ENCODE assay signal across 34 mouse cellular contexts in genomic region chr1:130998321-130998720, GRCm38 (mm10). TPM values are rescaled to one million over a fixed set of nuclear protein-coding genes. Genes with fewer than 3 reads are reported as not detected.
DNase-seq lines count a peak whose midpoint lies in the region; TF ChIP-seq lines count a peak whose summit lies in the region.
"Had no signal": no experiment of that assay in that cellular context is flagged by ENCODE, and none has a peak within 500 bp of the region (broad histone marks: within the 10 kb centered on the region; RNA-seq: fewer than 3 reads in every experiment).

No protein-coding gene starts in this region.

- no peaks in the 10 kb centered on the region for H3K27me3 ChIP-seq in heart, adult 2 months (ENCODE audit: control insufficient read depth, insufficient read depth, low read length)
- H3K27me3 ChIP-seq: heart, embryonic 12.5 days; kidney, embryonic 15.5 days; neural tube, embryonic 12.5 days had no signal

- no peak for TF ChIP-seq POLR2A in heart, adult 2 months (IDR thresholded peaks at IDR 0.05; ENCODE audit: insufficient read depth, low read depth, low read length)

- H3K36me3 ChIP-seq in heart, adult 2 months (ENCODE audit: control insufficient read depth, insufficient read depth, low read length): no peaks in the 10 kb centered on the region
- H3K36me3 ChIP-seq: forebrain, embryonic 10.5 days; heart, embryonic 12.5 days; kidney, embryonic 15.5 days; limb, embryonic 10.5 days; neural tube, embryonic 12.5 days had no signal

- DNase-seq in frontal cortex, postnatal 36 days (ENCODE audit: low spot score in 2 of 2): peak; percentile 7 to 23
- DNase-seq in frontal cortex, postnatal 25 days (ENCODE audit: low spot score in 2 of 2): no peak
- DNase-seq in right cerebral cortex, adult 18-20 months: peak; percentile 31
- no peak for DNase-seq in right cerebral cortex, postnatal 14 days
- peak; percentile 32 to 33 for DNase-seq in layer of hippocampus, adult 2 months (ENCODE audit: low spot score in 2 of 2)
- DNase-seq in left cerebral cortex, postnatal 25 days (ENCODE audit: low spot score in 2 of 2): peak; percentile 14 to 62
- no peak for DNase-seq in heart, adult 2 months
- no peak for DNase-seq in heart, postnatal 4 days
- DNase-seq: adrenal gland, postnatal 14 days; cerebellum, adult 11 months; cerebellum, postnatal 10 days; forebrain, postnatal 0 days; heart, postnatal 10 days; kidney, adult 11 months; kidney, postnatal 4 days; lung, postnatal 4 days; midbrain, embryonic 14.5 days; thymus, adult 18-20 months; thymus, postnatal 4 days had no signal

- no peak overlapping the region for H3K9ac ChIP-seq in heart, adult 2 months (ENCODE audit: low read depth, low read length)
- H3K9ac ChIP-seq: forebrain, postnatal 0 days; heart, embryonic 12.5 days; kidney, embryonic 15.5 days; neural tube, embryonic 12.5 days had no signal

- 87% methylated on average over 10 of the region's 10 CpGs for WGBS in heart, adult 2 months

- TF ChIP-seq CTCF in layer of hippocampus, adult 2 months (conservative IDR thresholded peaks at IDR 0.05): no peak
- TF ChIP-seq CTCF in heart, adult 2 months (IDR thresholded peaks at IDR 0.05): no peak

- intact Hi-C loops in left cerebral cortex, postnatal 25 days (cut with DNase I): no loop called here
- intact Hi-C loops in heart, adult 2 months (cut with DNase I): no loop called here

- H3K79me2 ChIP-seq in heart, adult 2 months (replicated peaks; ENCODE audit: control insufficient read depth, insufficient read depth, low read length): no peaks in the 10 kb centered on the region

- no peak overlapping the region for H3K27ac ChIP-seq in layer of hippocampus, adult 2 months
- H3K27ac ChIP-seq in heart, adult 2 months: no peak overlapping the region
- H3K27ac ChIP-seq: forebrain, embryonic 10.5 days; kidney, embryonic 15.5 days; limb, embryonic 10.5 days; neural tube, embryonic 12.5 days had no signal

- no peak for TF ChIP-seq EP300 in heart, adult 2 months (IDR thresholded peaks at IDR 0.05; ENCODE audit: insufficient read depth, low read depth, low read length)

- peaks cover 4% of the 10 kb centered on the region; the same call in 1 of the 2 replicates for H3K4me1 ChIP-seq in heart, adult 2 months (ENCODE audit: control insufficient read depth, insufficient read depth, low read length)
- H3K4me1 ChIP-seq: neural tube, embryonic 12.5 days had no signal

- no peak overlapping the region for H3K4me3 ChIP-seq in layer of hippocampus, adult 2 months
- H3K4me3 ChIP-seq in heart, adult 2 months: no peak overlapping the region
- H3K4me3 ChIP-seq: forebrain, embryonic 10.5 days; heart, embryonic 12.5 days; kidney, embryonic 15.5 days; limb, embryonic 10.5 days; neural tube, embryonic 12.5 days had no signal

RNA-seq across cellular contexts. Expression of gene Il10, which starts 21.3 kb away (rescaled TPM):
- not detected for total RNA-seq in layer of hippocampus, adult 2 months (2021)
- total RNA-seq in left cerebral cortex, postnatal 25 days (2021): not detected
- not detected for total RNA-seq in heart, adult 2 months (2021)
- polyA plus RNA-seq in heart, adult 2 months (2012; rRNA removed): not detected in 2 replicates
- total RNA-seq in heart, postnatal 4 days (2021): not detected
- total RNA-seq: adrenal gland, postnatal 14 days; forebrain, postnatal 0 days; gastrocnemius, adult 8-10 months; heart, postnatal 10 days; megakaryocyte-erythroid progenitor cell, adult 5-6 weeks had no signal
- polyA plus RNA-seq: cortical plate, adult 2 months; embryonic facial prominence, embryonic 11.5 days; forebrain, embryonic 10.5 days; forebrain, postnatal 0 days; gonadal fat pad, adult 2 months; heart, embryonic 12.5 days; hindbrain, embryonic 11.5 days; kidney, embryonic 15.5 days; limb, embryonic 10.5 days; liver, adult 2 months; liver, embryonic 16.5 days; lung, embryonic 16.5 days; midbrain, embryonic 14.5 days; neural tube, embryonic 12.5 days; small intestine, adult 2 months had no signal

RNA-seq across cellular contexts. Expression of gene Il19, which starts 58.4 kb away (rescaled TPM):
- not detected for total RNA-seq in layer of hippocampus, adult 2 months (2021)
- total RNA-seq in left cerebral cortex, postnatal 25 days (2021): not detected
- total RNA-seq in heart, adult 2 months (2021): not detected
- not detected in 2 replicates for polyA plus RNA-seq in heart, adult 2 months (2012; rRNA removed)
- not detected for total RNA-seq in heart, postnatal 4 days (2021)
- total RNA-seq: adrenal gland, postnatal 14 days; forebrain, postnatal 0 days; heart, postnatal 10 days; liver, adult 2 months; megakaryocyte-erythroid progenitor cell, adult 5-6 weeks had no signal
- polyA plus RNA-seq: cortical plate, adult 2 months; forebrain, embryonic 10.5 days; forebrain, postnatal 0 days; gonadal fat pad, adult 2 months; heart, embryonic 12.5 days; hindbrain, embryonic 11.5 days; liver, adult 2 months; liver, embryonic 16.5 days; lung, embryonic 16.5 days; midbrain, embryonic 14.5 days; neural tube, embryonic 12.5 days; small intestine, adult 2 months had no signal

Comparison
In these comparisons a context has a peak if more than half of its experiments do, and no peak if none do; other contexts are left out.
1. DNase-seq: peak in frontal cortex, postnatal 36 days (2 of 2), right cerebral cortex, adult 18-20 months (single experiment), layer of hippocampus, adult 2 months (2 of 2) and left cerebral cortex, postnatal 25 days (2 of 2); none in frontal cortex, postnatal 25 days (0 of 2), right cerebral cortex, postnatal 14 days (single experiment), heart, adult 2 months (0 of 2) and heart, postnatal 4 days (single experiment).